Mouse (Mus musculus): Measurements from ENCODE around the gene Scn1b. TPM values are rescaled to one million over a fixed set of nuclear protein-coding genes. Genes with fewer than 3 reads are reported as not detected.

Gene Scn1b
- total and polyA plus RNA-seq, 3 experiments, result 0.30 TPM; not detected in 2

DNA sequence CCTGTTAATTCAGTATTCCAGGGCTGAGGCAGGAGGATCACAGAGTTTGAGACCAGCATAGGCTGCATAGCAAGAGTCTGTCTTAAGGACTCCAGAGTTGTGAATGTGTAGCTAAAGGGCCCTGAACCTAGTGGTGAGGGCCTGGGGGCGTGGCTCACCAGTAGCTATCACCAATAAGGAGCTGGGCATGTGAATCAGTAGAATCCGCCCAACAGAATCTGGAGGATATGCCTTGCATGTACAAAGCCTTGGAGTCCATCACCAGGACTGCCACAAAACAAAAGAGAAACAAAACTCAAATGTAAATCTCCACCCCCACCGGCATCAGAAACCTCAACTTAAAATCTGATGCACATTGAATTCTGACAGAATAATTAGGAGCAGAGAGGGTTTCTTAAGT, 21.3 kb upstream of the Scn1b start:
- Histone ChIP-seq H3K36me3 (replicated peaks in 1 of 2; ENCODE audit: control insufficient read depth in 1 of 2, insufficient read depth in 1 of 2, low read length in 1 of 2) (peaks cover 30 to 52% of the 10 kb centered on the region in 2 experiments), H3K4me2 (ENCODE audit: insufficient read depth, low read depth, poor library complexity, severe bottlenecking) (peak overlapping the region; percentile 58), H3K79me2 (replicated peaks; ENCODE audit: control insufficient read depth, extremely low read depth, insufficient read depth, poor library complexity, severe bottlenecking) (peaks cover 59% of the 10 kb centered on the region), H3K27ac (ENCODE audit: insufficient read depth, low read depth) (no peak overlapping the region), H3K4me1 (ENCODE audit: control insufficient read depth in 1 of 2, insufficient read depth in 2 of 2) (peaks cover 15 to 29% of the 10 kb centered on the region in 2 experiments), H3K4me3 (replicated peaks in 1 of 3; ENCODE audit: low read depth in 2 of 3, low read length in 2 of 3, poor library complexity in 1 of 3) (peak overlapping the region in 2 of 3 experiments; percentile 34 to 96), H3K27me3 (replicated peaks) (no peaks in the 10 kb centered on the region), H3K9ac (ENCODE audit: insufficient read depth, low read depth) (peak overlapping the region; percentile 47), H3K9me3 (replicated peaks; ENCODE audit: low read length) (peaks cover 5% of the 10 kb centered on the region)
- no peak for TF ChIP-seq JUN (IDR thresholded peaks at IDR 0.05; ENCODE audit: insufficient read depth, low read depth, low read length)
- no peak for TF ChIP-seq EP300 (IDR thresholded peaks at IDR 0.05; ENCODE audit: low read length)
- no peak for TF ChIP-seq CTCF (conservative IDR thresholded peaks at IDR 0.05 in 1 of 2, IDR thresholded peaks at IDR 0.05 in 1 of 2; ENCODE audit: low read depth in 2 of 2, low read length in 2 of 2)
- no peak for TF ChIP-seq MYC (IDR thresholded peaks at IDR 0.05; ENCODE audit: low read depth, low read length)
- no peak for TF ChIP-seq JUND (conservative IDR thresholded peaks at IDR 0.05; ENCODE audit: low read depth, low read length)
- TF ChIP-seq PAX5 (IDR thresholded peaks at IDR 0.05; ENCODE audit: low read length), result no peak
- TF ChIP-seq NRF1 (IDR thresholded peaks at IDR 0.05; ENCODE audit: low read depth, low read length), result no peak
- no peak for TF ChIP-seq USF1 (IDR thresholded peaks at IDR 0.05; ENCODE audit: low read depth, low read length)
- TF ChIP-seq SIN3A (IDR thresholded peaks at IDR 0.05; ENCODE audit: low read length), result no peak
- TF ChIP-seq RCOR1 (conservative IDR thresholded peaks at IDR 0.05; ENCODE audit: low read depth, low read length), result no peak
- no peak for TF ChIP-seq ZKSCAN1 (IDR thresholded peaks at IDR 0.05; ENCODE audit: borderline replicate concordance, low read depth, low read length)
- no peak for TF ChIP-seq POLR2AphosphoS2 (IDR thresholded peaks at IDR 0.05; ENCODE audit: low read depth, low read length)
- TF ChIP-seq MXI1 (IDR thresholded peaks at IDR 0.05; ENCODE audit: low read depth, low read length), result no peak
- no peak for TF ChIP-seq BHLHE40 (IDR thresholded peaks at IDR 0.05; ENCODE audit: low read depth, low read length)
- no peak for TF ChIP-seq ZC3H11A (IDR thresholded peaks at IDR 0.05; ENCODE audit: low read depth, low read length)
- TF ChIP-seq POLR2A (IDR thresholded peaks at IDR 0.05; ENCODE audit: low read depth, low read length), result no peak
- TF ChIP-seq UBTF (IDR thresholded peaks at IDR 0.05; ENCODE audit: low read depth, low read length), result no peak
- TF ChIP-seq MEF2A (IDR thresholded peaks at IDR 0.05; ENCODE audit: borderline replicate concordance, low read depth, low read length), result no peak
- dilution Hi-C loops (cut with MboI; ENCODE audit: extremely low pct_ligation_motif_present, extremely low pct_unique_long_range_greater_than_20kb, low sequenced_read_pairs) (no loop called here), in situ Hi-C loops (cut with MboI; ENCODE audit: low pct_ligation_motif_present, low pct_unique_long_range_greater_than_20kb, low sequenced_read_pairs) (no loop called here)
- DNase-seq (ENCODE audit: extremely low read depth), result peak; percentile 47

DNA sequence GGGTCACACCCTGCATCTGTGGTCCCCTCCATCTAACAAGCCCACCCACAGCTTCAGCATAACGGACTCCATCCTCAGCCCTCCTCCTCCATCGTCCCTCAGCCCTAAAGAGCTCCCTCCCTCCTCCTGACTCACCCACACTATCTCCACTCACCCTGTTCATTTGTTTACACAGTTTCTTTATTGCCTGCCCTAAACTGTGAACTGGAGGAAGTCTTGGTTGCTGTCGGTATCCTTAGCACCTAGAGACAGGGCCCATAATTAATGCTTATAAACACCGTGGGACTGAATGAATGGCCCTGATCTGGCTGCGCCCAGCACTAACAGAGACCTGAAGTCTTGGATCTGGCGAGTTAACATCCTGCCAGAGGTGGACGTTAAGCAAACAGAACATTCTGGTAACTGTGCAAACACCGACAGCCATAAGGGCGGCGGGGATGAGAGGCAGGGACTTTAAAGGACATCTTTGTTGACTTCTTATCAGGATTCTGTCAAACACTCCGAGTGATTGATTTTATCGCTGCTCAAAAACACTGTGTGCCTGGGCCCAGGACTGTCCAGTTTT, 18.9 kb upstream of the Scn1b start:
- H3K9me3 ChIP-seq (replicated peaks; ENCODE audit: low read length), result peaks cover 5% of the 10 kb centered on the region
- H3K36me3 ChIP-seq (replicated peaks in 1 of 2; ENCODE audit: control insufficient read depth in 1 of 2, insufficient read depth in 1 of 2, low read length in 1 of 2), result peaks cover 52 to 75% of the 10 kb centered on the region in 2 experiments
- no peak overlapping the region for H3K4me3 ChIP-seq (replicated peaks in 1 of 3; ENCODE audit: low read depth in 2 of 3, low read length in 2 of 3, poor library complexity in 1 of 3)
- H3K27ac ChIP-seq (ENCODE audit: insufficient read depth, low read depth), result no peak overlapping the region
- H3K79me2 ChIP-seq (replicated peaks; ENCODE audit: control insufficient read depth, extremely low read depth, insufficient read depth, poor library complexity, severe bottlenecking), result peaks cover 58% of the 10 kb centered on the region
- H3K4me1 ChIP-seq (ENCODE audit: control insufficient read depth in 1 of 2, insufficient read depth in 2 of 2), result peaks cover 8 to 16% of the 10 kb centered on the region in 2 experiments
- in situ Hi-C loops (cut with MboI; ENCODE audit: low pct_ligation_motif_present, low pct_unique_long_range_greater_than_20kb, low sequenced_read_pairs) (no loop called here), dilution Hi-C loops (cut with MboI; ENCODE audit: extremely low pct_ligation_motif_present, extremely low pct_unique_long_range_greater_than_20kb, low sequenced_read_pairs) (no loop called here)
- no peaks in the 10 kb centered on the region for H3K27me3 ChIP-seq (replicated peaks)
- DNase-seq (ENCODE audit: extremely low read depth), result no peak
- H3K4me2 ChIP-seq (ENCODE audit: insufficient read depth, low read depth, poor library complexity, severe bottlenecking), result no peak overlapping the region
- TF ChIP-seq ETS1 (conservative IDR thresholded peaks at IDR 0.05; ENCODE audit: low read depth, low read length) (no peak), HCFC1 (IDR thresholded peaks at IDR 0.05; ENCODE audit: low read depth, low read length) (no peak), RCOR1 (conservative IDR thresholded peaks at IDR 0.05; ENCODE audit: low read depth, low read length) (no peak)
- no peak overlapping the region for H3K9ac ChIP-seq (ENCODE audit: insufficient read depth, low read depth)
